In genomic region chr2:32151660-32152366, GRCm38 (mm10) we compare ENCODE assay signal across 8 mouse cellular contexts. TPM values are rescaled to one million over a fixed set of nuclear protein-coding genes. Genes with fewer than 3 reads are reported as not detected.
DNase-seq lines count a peak whose midpoint lies in the region; ATAC-seq and TF ChIP-seq lines count a peak whose summit lies in the region.

No protein-coding gene starts in this region.

- 1% methylated on average over 22 of the region's 22 CpGs for WGBS in lung, adult 2 months
- WGBS in forebrain, embryonic 12.5 days, result under 1% methylated on average over 22 of the region's 22 CpGs
- WGBS in stomach, embryonic 16.5 days, result under 1% methylated on average over 22 of the region's 22 CpGs

- H3K4me1 ChIP-seq in lung, adult 2 months (ENCODE audit: control insufficient read depth, insufficient read depth, low read length), result peaks cover 28% of the 10 kb centered on the region
- H3K4me1 ChIP-seq in forebrain, embryonic 12.5 days, result peaks cover 56% of the 10 kb centered on the region
- H3K4me1 ChIP-seq in stomach, embryonic 16.5 days (ENCODE audit: control insufficient read depth, insufficient read depth, low read length), result peaks cover 45% of the 10 kb centered on the region

- peak overlapping the region; percentile 98 for H3K4me2 ChIP-seq in forebrain, embryonic 12.5 days
- peak overlapping the region; percentile 92 for H3K4me2 ChIP-seq in stomach, embryonic 16.5 days (ENCODE audit: low read depth, low read length)

- peak; percentile 24; the same call in 1 of the 2 replicates for ATAC-seq in forebrain, embryonic 12.5 days (ENCODE audit: low FRiP score)
- ATAC-seq in megakaryocyte progenitor cell, adult 5-6 weeks (replicated peaks; ENCODE audit: poor library complexity), result peak; percentile 54
- ATAC-seq in stomach, embryonic 16.5 days (ENCODE audit: insufficient read depth, low FRiP score), result no peak

- peak overlapping the region; percentile 100 for H3K9ac ChIP-seq in forebrain, embryonic 12.5 days
- peak overlapping the region; percentile 100 for H3K9ac ChIP-seq in stomach, embryonic 16.5 days (ENCODE audit: low read length)

- no peaks in the 10 kb centered on the region for H3K9me3 ChIP-seq in forebrain, embryonic 12.5 days
- no peaks in the 10 kb centered on the region for H3K9me3 ChIP-seq in stomach, embryonic 16.5 days (replicated peaks; ENCODE audit: control insufficient read depth, low read length)

- no peak for TF ChIP-seq CTCF in lung, adult 2 months (IDR thresholded peaks at IDR 0.05; ENCODE audit: insufficient read depth, low read length)

- H3K4me3 ChIP-seq in lung, adult 2 months (replicated peaks; ENCODE audit: extremely low read depth, low read depth, low read length), result peak overlapping the region; percentile 91
- H3K4me3 ChIP-seq in forebrain, embryonic 12.5 days (replicated peaks), result peak overlapping the region; percentile 98
- peak overlapping the region; percentile 94 for H3K4me3 ChIP-seq in stomach, embryonic 16.5 days (replicated peaks; ENCODE audit: low read length)

- DNase-seq in lung, adult 2 months, result peak; percentile 58
- no peak for DNase-seq in lung, postnatal 25 days (ENCODE audit: low spot score)
- peak; percentile 34 for DNase-seq in ZHBTc4 (ENCODE audit: low read depth, low spot score)
- DNase-seq in kidney, adult 9 months, result peak; percentile 52
- no peak for DNase-seq in left cerebral cortex, adult 18-20 months (ENCODE audit: low spot score in 2 of 2)

- H3K27ac ChIP-seq in forebrain, embryonic 12.5 days, result peak overlapping the region; percentile 99
- peak overlapping the region; percentile 99 for H3K27ac ChIP-seq in stomach, embryonic 16.5 days (ENCODE audit: low read length)

- no peaks in the 10 kb centered on the region for H3K36me3 ChIP-seq in forebrain, embryonic 12.5 days (replicated peaks)
- no peaks in the 10 kb centered on the region for H3K36me3 ChIP-seq in stomach, embryonic 16.5 days (ENCODE audit: control insufficient read depth, insufficient read depth, low read length)

- TF ChIP-seq POLR2A in lung, adult 2 months (IDR thresholded peaks at IDR 0.05; ENCODE audit: borderline replicate concordance, extremely low read depth, low read depth, low read length), result no peak

- H3K27me3 ChIP-seq in forebrain, embryonic 12.5 days, result no peaks in the 10 kb centered on the region
- H3K27me3 ChIP-seq in stomach, embryonic 16.5 days (ENCODE audit: control insufficient read depth, insufficient read depth, low read length), result no peaks in the 10 kb centered on the region

RNA-seq across cellular contexts. Expression of gene Prrc2b, which starts 0.9 kb away (rescaled TPM):
- polyA plus RNA-seq in lung, adult 2 months (2012; rRNA removed), result 67.9 and 68.5 TPM in 2 replicates
- 96.9 and 110 TPM in 2 replicates for polyA plus RNA-seq in forebrain, embryonic 12.5 days (2016; fragmentation: Nextera tagmentation; extraction: Ambion mirVana)
- 37.5 and 37.8 TPM in 2 replicates for total RNA-seq in megakaryocyte progenitor cell, adult 5-6 weeks (2015)
- 16.6 and 18.2 TPM in 2 replicates for total RNA-seq in megakaryocyte progenitor cell, adult 5-6 weeks (2017)
- 22.7 and 27.3 TPM in 2 replicates for polyA plus RNA-seq in stomach, embryonic 16.5 days (2015; fragmentation: Nextera tagmentation; extraction: Ambion mirVana)
- total RNA-seq in left cerebral cortex, adult 18-20 months (2021), result 100 to 1,000 TPM; 259 to 266 TPM

RNA-seq across cellular contexts. Expression of gene Plpp7, which starts 56.5 kb away (rescaled TPM):
- 8.0 and 9.5 TPM in 2 replicates for polyA plus RNA-seq in lung, adult 2 months (2012; rRNA removed)
- polyA plus RNA-seq in forebrain, embryonic 12.5 days (2016; fragmentation: Nextera tagmentation; extraction: Ambion mirVana), result 7.0 and 7.2 TPM in 2 replicates
- 1.4 TPM in 2 replicates for total RNA-seq in megakaryocyte progenitor cell, adult 5-6 weeks (2015)
- 0.54 and 2.5 TPM in 2 replicates for total RNA-seq in megakaryocyte progenitor cell, adult 5-6 weeks (2017)
- polyA plus RNA-seq in stomach, embryonic 16.5 days (2015; fragmentation: Nextera tagmentation; extraction: Ambion mirVana), result 4.6 and 5.7 TPM in 2 replicates
- 10 to 100 TPM; 27.1 to 32.4 TPM for total RNA-seq in left cerebral cortex, adult 18-20 months (2021)

Comparison
In these comparisons a context has a peak if more than half of its experiments do, and no peak if none do; other contexts are left out.
1. DNase-seq: peak in lung, adult 2 months (single experiment), ZHBTc4 (single experiment) and kidney, adult 9 months (single experiment); none in lung, postnatal 25 days (single experiment) and left cerebral cortex, adult 18-20 months (0 of 2).
2. Peak in every context shown above with its lines, with median percentiles within 50 percentile points of each other: H3K4me3 ChIP-seq.